Mouse (Mus musculus): ENCODE data around the gene Ccm2.

Gene Ccm2

DNA sequence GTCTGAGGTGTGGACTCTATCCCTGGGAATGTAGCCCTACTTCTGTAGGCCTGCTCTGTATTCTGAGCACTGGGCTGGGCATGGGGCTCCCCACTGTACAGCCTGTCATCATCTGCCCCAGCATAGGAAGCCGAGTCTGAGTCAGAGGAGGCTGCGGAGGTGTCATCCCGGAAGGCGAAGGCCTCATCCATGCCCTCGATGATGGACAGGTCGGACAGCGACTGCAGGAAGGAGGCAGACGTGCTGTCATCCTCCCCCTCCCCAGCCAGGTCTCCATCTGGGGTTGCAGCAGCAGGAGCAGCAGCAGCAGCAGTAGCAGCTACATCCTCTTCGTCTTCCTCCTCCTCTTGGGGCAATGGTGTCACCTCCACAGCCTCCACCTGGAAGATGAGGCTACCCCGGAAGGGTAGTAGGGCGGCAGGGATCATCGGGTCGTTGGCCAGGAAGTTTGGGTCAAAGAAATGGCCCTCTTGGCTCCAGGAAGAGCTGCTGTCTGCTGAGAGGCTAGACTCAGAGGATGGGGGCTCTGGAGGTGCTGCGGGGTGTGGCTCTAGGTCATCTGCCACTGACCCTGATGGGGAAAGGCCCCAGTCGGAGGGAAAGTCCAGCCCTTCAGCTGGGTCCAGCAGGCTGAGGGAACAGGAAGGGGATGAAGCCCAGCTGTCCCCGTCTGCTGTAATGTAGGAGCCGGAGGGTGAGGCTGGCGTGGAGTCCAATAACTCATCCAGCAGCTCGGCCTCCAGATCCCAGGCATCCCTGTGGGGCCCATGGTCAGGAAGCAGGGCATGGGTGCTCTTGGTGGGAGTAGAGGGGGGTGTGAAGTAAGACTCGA is 55.2 kb downstream of the Ccm2 start:
- ATAC-seq (ENCODE audit: insufficient number of reproducible peaks, low FRiP score, low TSS enrichment), result no peak

DNA sequence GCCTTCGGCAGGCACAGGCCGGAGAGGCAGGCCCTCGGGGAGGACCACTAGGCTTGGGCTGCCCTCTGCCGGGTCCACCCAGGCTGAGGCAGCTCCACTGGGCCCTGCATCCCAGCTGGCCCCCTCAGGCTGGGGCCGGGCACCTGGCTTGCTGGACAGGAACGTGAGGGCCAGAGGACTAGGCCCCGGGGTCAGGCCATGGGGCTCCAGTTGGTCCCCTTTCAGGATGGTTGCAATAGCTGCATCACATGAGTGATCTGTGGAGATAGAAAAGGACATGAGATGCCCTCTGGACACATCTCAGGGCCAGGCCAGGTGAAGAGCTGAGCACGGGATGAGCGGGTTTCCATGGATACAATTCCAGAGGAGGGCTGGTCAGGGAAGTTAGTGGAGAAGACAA is 56.0 kb downstream of the Ccm2 start:
- ATAC-seq (ENCODE audit: insufficient number of reproducible peaks, low FRiP score, low TSS enrichment), result no peak

- no peak for ATAC-seq (ENCODE audit: insufficient number of reproducible peaks, low FRiP score, low TSS enrichment)
Observed at GRCm38 (mm10) chr11:6603224-6603623, 56.5 kb downstream of the Ccm2 start.

GRCm38 (mm10) chr11:6603887-6604603 is 57.4 kb downstream of the Ccm2 start:
- no peak for ATAC-seq (ENCODE audit: insufficient number of reproducible peaks, low FRiP score, low TSS enrichment)

DNA sequence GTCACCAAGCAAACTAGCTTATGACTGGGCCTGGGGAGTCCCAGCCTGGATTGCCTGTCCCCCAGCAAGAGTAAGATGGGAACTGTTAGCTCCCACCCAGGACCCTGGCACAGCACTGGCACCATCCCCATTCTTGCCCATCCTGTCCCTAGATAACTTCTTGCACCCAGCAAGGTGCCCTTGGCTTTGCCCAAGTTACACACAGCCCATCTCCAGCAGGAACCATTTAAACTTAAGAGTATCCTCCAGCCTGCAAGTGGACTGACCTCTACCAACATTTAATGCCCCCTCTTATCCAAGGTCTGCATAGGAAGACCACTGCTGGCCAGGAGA is 57.9 kb downstream of the Ccm2 start:
- ATAC-seq (ENCODE audit: insufficient number of reproducible peaks, low FRiP score, low TSS enrichment), result no peak

- peak; percentile 10; the same call in 1 of the 2 replicates for ATAC-seq (ENCODE audit: insufficient number of reproducible peaks, low FRiP score, low TSS enrichment)
Observed at GRCm38 (mm10) chr11:6605021-6605481, 58.4 kb downstream of the Ccm2 start.

DNA sequence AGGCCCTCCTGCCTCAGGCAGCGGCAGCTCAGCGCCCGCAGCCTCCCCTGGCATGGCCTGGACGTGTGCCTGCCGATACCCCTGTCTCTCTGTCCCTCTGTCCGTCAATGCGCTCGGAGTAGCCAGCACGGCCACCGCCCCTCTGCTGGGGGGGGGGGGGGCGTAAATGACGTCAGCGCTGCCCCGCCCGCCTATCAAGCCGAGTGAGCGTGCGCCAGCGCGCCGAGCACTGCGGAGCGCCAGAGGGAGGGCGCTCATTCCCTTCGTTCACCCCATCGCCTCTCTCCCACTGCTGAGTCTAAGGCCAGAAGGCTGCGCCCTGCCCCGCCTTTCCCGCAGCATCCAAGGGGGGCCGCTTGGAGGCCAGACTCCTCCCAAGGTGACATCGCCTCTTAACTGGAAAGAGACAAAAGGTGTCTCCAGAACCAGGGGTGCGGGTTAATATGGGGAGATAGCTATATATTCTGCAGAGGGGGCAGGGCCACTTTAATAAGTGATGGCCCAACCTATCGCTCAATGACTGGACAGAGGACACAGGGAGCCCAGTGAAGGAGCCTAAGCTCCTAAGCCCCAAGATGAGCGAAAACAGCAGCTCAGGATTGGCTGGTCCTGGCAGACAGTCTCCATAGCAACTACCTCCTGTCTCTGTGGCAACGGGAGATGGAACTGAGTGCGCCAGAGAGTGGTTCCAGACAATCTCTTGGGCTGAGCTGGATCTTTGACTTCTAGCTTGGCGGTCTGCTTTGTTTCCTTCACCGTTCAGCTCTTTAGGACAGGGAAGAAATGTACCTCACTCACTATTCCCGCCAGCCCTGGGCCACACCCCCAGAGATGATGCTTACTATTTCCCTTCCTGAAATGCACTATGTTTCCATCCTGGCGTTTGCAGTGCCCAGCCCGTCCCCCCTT is 59.1 kb downstream of the Ccm2 start, which contains the start of gene Nacad:
TSS of gene Nacad (minus strand) at position 563 of the 909 bp plus-strand sequence.
- ATAC-seq (ENCODE audit: insufficient number of reproducible peaks, low FRiP score, low TSS enrichment), result peak; percentile 78

GRCm38 (mm10) chr11:6615250-6616205 is 68.8 kb downstream of the Ccm2 start:
- no peak for ATAC-seq (ENCODE audit: insufficient number of reproducible peaks, low FRiP score, low TSS enrichment)

GRCm38 (mm10) chr11:6623704-6624103 is 77.0 kb downstream of the Ccm2 start:
- no peak for ATAC-seq (ENCODE audit: insufficient number of reproducible peaks, low FRiP score, low TSS enrichment)

- no peak for ATAC-seq (ENCODE audit: insufficient number of reproducible peaks, low FRiP score, low TSS enrichment)
Observed at GRCm38 (mm10) chr11:6624619-6625382, 78.1 kb downstream of the Ccm2 start.

GRCm38 (mm10) chr11:6625478-6626387 is 79.0 kb downstream of the Ccm2 start, which contains the start of gene Tbrg4:
Gene Tbrg4, minus strand, starts transcription at chr11:6626067.
- peak; percentile 95 for ATAC-seq (ENCODE audit: insufficient number of reproducible peaks, low FRiP score, low TSS enrichment)

- ATAC-seq (ENCODE audit: insufficient number of reproducible peaks, low FRiP score, low TSS enrichment), result no peak
Observed at GRCm38 (mm10) chr11:6626388-6626772, 79.7 kb downstream of the Ccm2 start.

GRCm38 (mm10) chr11:6627731-6628130 is 81.0 kb downstream of the Ccm2 start:
- ATAC-seq (ENCODE audit: insufficient number of reproducible peaks, low FRiP score, low TSS enrichment), result no peak

- no peak; the same call in 1 of the 2 replicates for ATAC-seq (ENCODE audit: insufficient number of reproducible peaks, low FRiP score, low TSS enrichment)
Observed at GRCm38 (mm10) chr11:6628568-6628967, 81.9 kb downstream of the Ccm2 start.

DNA sequence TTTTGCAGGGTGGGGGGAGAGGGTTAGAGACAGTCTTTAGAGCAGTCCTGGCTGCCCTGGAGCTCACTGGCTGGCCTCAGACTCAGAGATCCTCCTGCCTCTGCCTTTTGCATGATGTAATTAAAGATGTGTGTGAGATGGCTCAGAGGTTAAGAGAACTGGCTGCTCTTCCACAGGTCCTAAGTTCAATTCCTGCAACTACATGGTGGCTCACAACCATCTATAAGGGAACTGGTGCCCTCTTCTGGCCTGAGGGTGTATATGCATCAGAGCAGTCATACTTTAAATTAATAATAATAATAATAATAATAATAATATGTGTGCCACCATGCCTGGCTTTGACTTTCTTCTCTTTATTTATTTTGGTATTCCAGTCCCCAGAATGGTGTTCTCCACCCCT is 83.0 kb downstream of the Ccm2 start:
- ATAC-seq (ENCODE audit: insufficient number of reproducible peaks, low FRiP score, low TSS enrichment), result no peak

DNA sequence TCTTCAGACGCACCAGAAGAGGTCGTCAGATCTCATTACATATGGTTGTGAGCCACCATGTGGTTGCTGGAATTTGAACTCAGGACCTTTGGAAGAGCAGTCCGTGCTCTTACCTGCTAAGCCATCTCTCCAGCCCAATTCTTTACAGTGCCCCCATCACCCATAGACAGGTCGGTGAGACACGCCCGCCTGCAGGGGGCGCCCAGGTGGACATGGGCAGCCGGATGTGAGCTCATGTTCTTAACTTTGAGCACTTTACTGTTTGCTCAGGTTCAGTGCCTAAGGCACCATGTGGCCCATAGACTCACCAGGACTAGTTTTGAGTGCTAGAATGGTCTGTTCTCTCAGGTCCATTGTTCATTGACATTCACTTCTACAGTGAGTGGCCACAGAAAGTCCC is 89.5 kb downstream of the Ccm2 start:
- ATAC-seq (ENCODE audit: insufficient number of reproducible peaks, low FRiP score, low TSS enrichment), result no peak

DNA sequence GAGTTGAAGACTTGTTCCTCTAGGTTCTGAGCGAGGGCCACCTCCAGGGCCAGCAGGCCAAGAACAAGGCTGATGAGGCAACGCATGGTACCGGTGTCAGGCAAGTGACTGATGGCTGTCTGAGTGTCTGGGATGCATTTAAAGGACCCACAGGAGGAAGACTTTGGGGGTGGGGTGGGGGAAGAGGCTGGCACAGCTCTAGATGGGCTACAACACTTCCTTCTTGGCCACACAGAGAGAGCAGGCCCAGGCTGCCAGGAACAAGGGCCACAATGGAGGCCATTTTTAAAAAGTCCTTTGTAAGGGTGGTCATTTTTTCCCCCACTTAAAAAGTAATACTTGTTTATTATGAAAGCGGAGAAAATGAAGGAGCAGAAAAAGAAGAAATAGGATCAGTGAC is 91.8 kb downstream of the Ccm2 start, which contains the start of gene Wap:
TSS of gene Wap (minus strand) at position 101 of the 400 bp plus-strand sequence.
- no peak for ATAC-seq (ENCODE audit: insufficient number of reproducible peaks, low FRiP score, low TSS enrichment)

- no peak for ATAC-seq (ENCODE audit: insufficient number of reproducible peaks, low FRiP score, low TSS enrichment)
Observed at GRCm38 (mm10) chr11:6639072-6639471, 92.4 kb downstream of the Ccm2 start.
